Mouse (Mus musculus) lung, adult 2 months (tissue): ENCODE data around the gene Gm4450. TPM values are rescaled to one million over a fixed set of nuclear protein-coding genes. Genes with fewer than 3 reads are reported as not detected.

Source experiments
- DNase-seq: peaks from one replicate; pipeline ENCODE4 v3.0.0; 2022
- H3K4me1 ChIP-seq: fragments of 200-500 bp; 2 replicates; pipeline ENCODE4 v1.6.1; 2011; ENCODE audit warnings: low read length; ENCODE audit not compliant: control insufficient read depth, insufficient read depth
- H3K4me3 ChIP-seq: fragments of 200-500 bp; replicated peaks from 2 replicates; pipeline ENCODE3; 2011; ENCODE audit warnings: low read depth, mild to moderate bottlenecking, control low read depth, low read length; ENCODE audit errors: extremely low read depth
- CTCF ChIP-seq: fragments of 200-500 bp; IDR thresholded peaks from 2 replicates; pipeline ENCODE4 v1.5.1; 2011; ENCODE audit warnings: mild to moderate bottlenecking, low read length, control low read depth; ENCODE audit not compliant: insufficient read depth
- POLR2A ChIP-seq: fragments of 200-500 bp; IDR thresholded peaks from 2 replicates; pipeline ENCODE4 v1.6.1; 2011; ENCODE audit warnings: low read depth, mild to moderate bottlenecking, control low read depth, low read length, borderline replicate concordance; ENCODE audit errors: extremely low read depth
- WGBS: fragments of 180-500 bp; shearing (Covaris S2); methylation state at CpG from one replicate; pipeline ENCODE4 v1.1.7; 2018; 5-methylcytosine and 5-hydroxymethylcytosine counted together
- polyA plus RNA-seq: library from polyadenylated mRNA; depleted of rRNA; stranded (reverse); fragments of >200 nt; gene quantifications from 2 replicates; pipeline ENCODE4 v1.2.3, GENCODE M21; 2012

Gm4450 gene
- polyA plus RNA-seq, 1 experiment, result not detected

DNA sequence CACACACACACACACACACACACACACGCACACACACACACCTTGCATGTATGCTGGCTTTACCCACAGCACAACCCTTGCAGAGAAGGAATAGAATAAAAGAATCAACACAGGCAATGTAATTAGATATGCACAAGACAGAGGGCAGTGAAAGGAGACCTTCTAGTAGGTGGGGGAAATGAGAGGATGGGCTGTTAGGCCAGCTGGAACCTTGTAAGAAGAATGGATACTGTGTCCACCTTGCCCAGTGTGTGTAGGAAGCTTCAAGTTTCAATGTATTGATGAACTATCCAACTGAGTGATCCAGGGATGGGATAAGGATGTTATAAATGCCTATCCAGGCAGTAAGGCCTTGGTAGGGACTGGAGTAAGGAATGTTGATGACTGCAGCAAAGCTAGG, 21.9 kb downstream of the Gm4450 start:
- WGBS, result 71% methylated on average over 1 of the region's 1 CpGs
- TF ChIP-seq POLR2A (no peak), CTCF (no peak)
- no peak for DNase-seq
- Histone ChIP-seq H3K4me1 (no peaks in the 10 kb centered on the region), H3K4me3 (no peak overlapping the region)

DNA sequence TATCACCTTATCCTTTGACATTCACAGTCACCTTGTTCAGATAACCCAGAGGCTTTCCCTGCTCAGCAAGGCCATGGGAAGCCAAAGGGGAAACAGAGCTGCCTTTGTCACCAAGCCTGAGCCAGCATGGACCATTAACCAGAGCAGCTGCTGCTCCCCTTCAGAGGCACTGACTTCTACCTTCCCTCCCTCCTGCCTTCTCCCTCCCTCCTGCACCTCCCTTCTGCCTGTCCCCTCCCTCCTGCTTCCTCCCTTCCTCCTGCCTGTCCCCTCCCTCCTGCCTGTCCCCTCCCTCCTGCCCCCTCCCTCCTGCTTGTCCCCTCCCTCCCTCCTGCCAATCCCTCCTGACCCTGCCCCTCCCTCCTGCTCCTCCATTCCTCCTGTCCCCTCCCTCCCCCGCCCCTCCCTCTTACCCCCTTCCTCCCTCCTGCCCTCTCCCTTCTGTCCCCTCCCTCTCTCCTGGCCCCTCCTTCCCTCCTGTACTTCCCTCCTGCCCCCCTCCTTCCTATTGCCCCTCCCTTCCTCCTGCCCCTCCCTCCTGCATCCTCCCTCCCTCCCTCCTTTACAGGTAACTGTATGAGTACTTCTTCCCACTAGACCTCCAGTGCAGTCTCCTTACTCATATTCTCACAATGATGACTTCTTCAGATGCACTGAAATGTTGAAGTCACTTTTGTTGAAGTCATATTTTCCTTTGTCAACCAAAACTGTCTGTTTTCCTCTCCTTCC, 22.7 kb downstream of the Gm4450 start:
- no peak for DNase-seq
- Histone ChIP-seq H3K4me1 (no peaks in the 10 kb centered on the region), H3K4me3 (no peak overlapping the region)
- no peak for TF ChIP-seq CTCF
- no peak for TF ChIP-seq POLR2A
- no CpG with 5 or more reads among the region's 1 CpGs for WGBS

DNA sequence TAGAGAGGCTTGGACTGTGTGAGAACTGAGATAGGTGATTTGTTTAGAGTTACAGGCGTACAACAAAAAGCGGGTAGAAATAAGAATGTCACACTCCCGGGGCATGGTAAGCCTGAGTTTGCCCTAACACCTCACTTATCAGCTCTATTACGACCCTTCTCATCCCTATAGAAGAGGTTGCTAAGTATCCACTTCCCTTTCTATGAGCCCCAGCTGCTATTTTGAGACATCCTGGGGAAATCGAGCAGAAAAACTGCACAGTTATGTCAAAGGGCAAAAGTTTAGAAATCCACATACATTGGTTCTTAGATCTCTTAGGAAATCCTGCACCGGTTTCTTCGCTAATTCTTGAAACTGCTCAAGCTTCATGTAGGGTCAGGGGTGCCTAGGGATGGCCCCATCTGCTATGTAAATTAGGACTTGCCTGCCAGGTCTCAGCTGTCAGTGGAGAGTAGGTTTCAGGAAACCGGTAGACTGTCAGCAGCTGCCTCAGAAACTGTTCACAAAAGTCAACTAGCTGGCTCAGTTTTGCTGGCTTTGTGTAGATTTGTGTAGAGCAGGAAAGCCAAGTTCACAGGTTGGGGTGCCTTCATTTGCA, 27.9 kb downstream of the Gm4450 start:
- WGBS, result 59% methylated on average over 8 of the region's 8 CpGs
- H3K4me1 ChIP-seq, result peaks cover 5% of the 10 kb centered on the region; the same call in 1 of the 2 replicates

DNA sequence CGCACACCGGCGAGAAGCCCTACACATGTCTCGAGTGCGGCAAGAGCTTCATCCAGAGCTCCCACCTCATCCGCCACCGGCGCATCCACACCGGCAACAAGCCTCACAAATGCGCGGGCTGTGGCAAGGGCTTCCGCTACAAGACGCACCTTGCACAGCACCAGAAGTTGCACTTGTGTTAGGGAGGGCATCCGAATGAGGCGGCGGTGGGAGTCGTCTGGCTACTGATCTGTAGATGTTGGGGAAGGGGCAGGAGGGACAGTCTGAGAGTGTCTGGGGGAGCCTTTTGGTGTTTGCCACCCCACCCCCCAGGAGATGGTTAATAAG, 28.5 kb downstream of the Gm4450 start:
- peaks cover 5% of the 10 kb centered on the region; the same call in 1 of the 2 replicates for H3K4me1 ChIP-seq
- TF ChIP-seq CTCF (no peak), POLR2A (no peak)
- no peak for DNase-seq
- WGBS, result 38% methylated on average over 17 of the region's 17 CpGs
- peak overlapping the region; percentile 68 for H3K4me3 ChIP-seq

More for the DNA sequence above, 27.9 kb downstream of the Gm4450 start:
- no peak for TF ChIP-seq POLR2A
- no peak for TF ChIP-seq CTCF
- DNase-seq, result no peak
- H3K4me3 ChIP-seq, result no peak overlapping the region

DNA sequence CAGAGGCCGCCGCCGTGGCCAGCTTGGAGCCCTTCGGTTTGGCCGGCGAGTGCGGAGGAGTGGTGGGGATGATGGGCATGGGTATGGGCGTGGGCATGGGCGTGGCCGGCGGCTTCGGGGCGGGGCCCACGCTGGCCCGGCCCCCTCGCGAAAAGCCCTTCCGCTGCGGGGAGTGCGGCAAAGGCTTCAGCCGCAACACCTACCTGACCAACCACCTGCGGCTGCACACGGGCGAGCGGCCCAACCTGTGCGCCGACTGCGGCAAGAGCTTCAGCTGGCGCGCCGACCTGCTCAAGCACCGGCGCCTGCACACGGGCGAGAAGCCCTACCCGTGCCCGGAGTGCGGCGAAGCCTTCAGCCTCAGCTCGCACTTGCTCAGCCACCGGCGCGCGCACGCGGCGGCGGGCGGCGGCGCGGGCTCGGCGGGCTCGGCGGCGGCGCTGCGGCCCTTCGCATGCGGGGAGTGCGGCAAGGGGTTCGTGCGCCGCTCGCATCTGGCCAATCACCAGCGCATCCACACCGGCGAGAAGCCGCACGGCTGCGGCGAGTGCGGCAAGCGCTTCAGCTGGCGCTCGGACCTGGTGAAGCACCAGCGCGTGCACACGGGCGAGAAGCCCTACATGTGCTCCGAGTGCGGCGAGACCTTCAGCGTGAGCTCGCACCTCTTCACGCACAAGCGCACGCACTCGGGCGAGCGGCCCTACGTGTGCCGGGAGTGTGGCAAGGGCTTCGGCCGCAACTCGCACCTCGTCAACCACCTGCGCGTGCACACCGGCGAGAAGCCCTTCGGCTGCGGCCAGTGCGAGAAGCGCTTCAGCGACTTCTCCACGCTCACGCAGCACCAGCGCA, 29.1 kb downstream of the Gm4450 start:
- 5% methylated on average over 109 of the region's 110 CpGs for WGBS
- Histone ChIP-seq H3K4me3 (peak overlapping the region; percentile 68), H3K4me1 (peaks cover 5% of the 10 kb centered on the region; the same call in 1 of the 2 replicates)
- TF ChIP-seq POLR2A (0 out of 2 replicates have a peak, but pooled peaks have one; percentile 22), CTCF (no peak)
- peak; percentile 77 for DNase-seq

DNA sequence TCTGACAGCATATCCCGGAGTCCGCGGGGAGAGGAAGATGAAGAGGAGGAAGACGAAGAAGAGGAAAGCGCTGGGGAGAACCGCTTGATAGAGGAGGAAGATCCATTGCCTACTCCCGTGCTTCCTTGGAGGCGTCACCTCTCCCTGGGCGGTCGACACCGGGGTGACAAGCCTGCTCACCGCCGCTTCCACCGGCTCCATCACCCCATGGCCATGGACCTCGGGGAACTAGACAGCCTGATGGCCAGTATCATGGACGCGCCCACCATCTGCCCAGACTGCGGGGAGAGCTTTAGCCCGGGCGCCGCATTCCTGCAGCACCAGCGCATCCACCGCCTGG, 29.7 kb downstream of the Gm4450 start:
- Histone ChIP-seq H3K4me3 (peak overlapping the region; percentile 48), H3K4me1 (peaks cover 5% of the 10 kb centered on the region; the same call in 1 of the 2 replicates)
- TF ChIP-seq POLR2A, result no peak
- TF ChIP-seq CTCF, result no peak
- WGBS, result 4% methylated on average over 23 of the region's 23 CpGs
- no peak for DNase-seq

DNA sequence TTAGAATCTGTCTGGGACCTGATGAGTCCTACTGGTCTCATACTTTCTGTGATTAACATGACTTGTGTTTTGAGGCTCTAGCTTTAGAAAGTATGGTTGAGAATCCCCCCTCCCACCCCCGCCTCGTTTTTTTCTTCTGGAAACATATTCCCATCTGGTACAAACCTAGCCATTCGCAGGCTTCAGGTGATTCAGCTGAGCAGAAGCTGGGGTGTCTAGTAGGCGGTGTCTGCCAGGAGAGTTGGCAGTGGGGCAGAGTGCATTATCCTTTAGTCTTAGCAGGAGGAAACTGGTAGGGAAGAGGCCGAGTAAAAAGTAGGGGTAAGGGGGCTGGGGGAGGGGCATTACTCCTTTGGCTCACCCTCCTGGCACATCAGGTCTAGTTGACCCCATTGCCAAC, 30.2 kb downstream of the Gm4450 start:
- no peak for DNase-seq
- Histone ChIP-seq H3K4me1 (peaks cover 5% of the 10 kb centered on the region; the same call in 1 of the 2 replicates), H3K4me3 (no peak overlapping the region)
- WGBS, result 57% methylated on average over 5 of the region's 5 CpGs
- TF ChIP-seq CTCF, result no peak
- no peak for TF ChIP-seq POLR2A

DNA sequence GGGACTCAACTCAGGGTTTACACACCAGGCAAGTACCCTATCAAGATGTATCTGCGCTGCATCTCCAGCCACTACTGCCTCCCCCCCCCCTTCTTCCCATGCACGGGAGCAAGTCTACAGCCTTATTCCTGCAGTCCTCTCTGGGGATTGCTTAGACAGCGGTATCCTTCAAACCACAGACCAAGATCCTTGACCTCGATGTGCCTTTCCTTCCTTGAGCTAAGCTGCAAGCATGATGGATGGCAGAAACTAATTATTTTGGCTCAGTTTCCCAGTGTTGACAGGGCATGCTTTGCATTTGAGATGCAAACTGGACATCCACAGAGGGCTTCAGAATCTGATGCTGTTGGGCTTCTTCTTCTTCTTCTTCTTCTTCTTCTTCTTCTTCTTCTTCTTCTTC, 34.0 kb downstream of the Gm4450 start:
- no peak overlapping the region for H3K4me3 ChIP-seq
- peaks cover under 1% of the 10 kb centered on the region for H3K4me1 ChIP-seq
- no peak for DNase-seq
- 45% methylated on average over 4 of the region's 4 CpGs for WGBS
- TF ChIP-seq POLR2A (no peak), CTCF (no peak)

DNA sequence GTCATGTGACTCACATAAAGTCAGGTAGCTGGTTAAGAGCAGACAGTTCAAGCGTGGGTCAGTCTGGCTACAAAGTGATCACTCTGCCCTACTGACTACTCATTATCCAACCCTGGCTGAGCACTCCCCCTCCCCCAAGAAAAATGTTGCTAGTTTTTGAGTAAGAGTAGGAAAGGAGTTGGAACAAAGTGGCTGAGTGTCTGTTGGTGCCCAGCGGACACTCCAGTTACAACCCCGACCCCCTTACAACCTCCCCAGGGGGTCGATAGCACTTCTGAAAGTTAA, 37.2 kb downstream of the Gm4450 start:
- TF ChIP-seq CTCF (no peak), POLR2A (no peak)
- DNase-seq, result no peak
- H3K4me1 ChIP-seq, result peaks cover 12% of the 10 kb centered on the region; the same call in 1 of the 2 replicates
- WGBS, result 64% methylated on average over 4 of the region's 4 CpGs
- H3K4me3 ChIP-seq, result no peak overlapping the region
